Comparison of ENCODE assay signal across 12 mouse cellular contexts in the genomic region with DNA sequence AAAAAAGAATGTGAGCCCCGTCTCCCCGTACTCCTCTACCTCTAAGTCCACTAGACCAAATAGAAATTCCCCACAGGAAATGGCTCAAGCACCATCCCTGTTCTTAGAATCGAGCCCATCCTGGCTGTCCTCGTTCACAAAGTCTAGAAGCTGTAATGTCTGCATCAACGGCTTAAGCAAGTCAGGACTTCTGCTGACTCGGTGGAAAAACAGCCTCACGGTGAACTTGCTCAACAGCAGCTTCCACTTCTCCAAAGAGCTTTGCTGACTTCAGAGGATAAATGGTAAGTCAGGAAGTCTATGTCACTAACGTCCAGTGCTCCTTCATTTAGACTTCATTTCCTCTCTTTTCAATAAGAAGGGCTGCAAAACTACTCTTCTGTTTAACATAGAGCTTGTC. TPM values are rescaled to one million over a fixed set of nuclear protein-coding genes. Genes with fewer than 3 reads are reported as not detected.
DNase-seq lines count a peak whose midpoint lies in the region; ATAC-seq and TF ChIP-seq lines count a peak whose summit lies in the region.
"Had no signal": no experiment of that assay in that cellular context is flagged by ENCODE, and none has a peak within 500 bp of the region (broad histone marks: within the 10 kb centered on the region; RNA-seq: fewer than 3 reads in every experiment).

No protein-coding gene starts in this region.

- no peak overlapping the region for H3K27ac ChIP-seq in ES-E14 (ENCODE audit: insufficient read depth, low read depth, low read length, poor library complexity, severe bottlenecking)
- no peak overlapping the region; the same call in 1 of the 2 replicates for H3K27ac ChIP-seq in liver, embryonic 16.5 days (ENCODE audit: low read length)
- H3K27ac ChIP-seq: hindbrain, embryonic 10.5 days had no signal

- H3K9ac ChIP-seq in ES-E14 (ENCODE audit: insufficient read depth, low read depth, low read length, poor library complexity, severe bottlenecking), result no peak overlapping the region
- no peak overlapping the region for H3K9ac ChIP-seq in liver, embryonic 16.5 days (ENCODE audit: low read depth, low read length)

- peak; percentile 30 for DNase-seq in kidney, adult 9 months
- no peak for DNase-seq in kidney, adult 18-20 months
- DNase-seq in 416B (ENCODE audit: low read depth) (peak; percentile 79), ES-E14 (ENCODE audit: low read depth, low spot score) (no peak)
- no peak for DNase-seq in urinary bladder, adult 2 months (ENCODE audit: low spot score)
- no peak for DNase-seq in cerebellum, adult 11 months
- DNase-seq: left cerebral cortex, postnatal 4 days; midbrain, embryonic 14.5 days had no signal

- peaks cover 0 to 2% of the 10 kb centered on the region in 2 experiments; a peak in 1 of 4 replicates for H3K4me1 ChIP-seq in ES-E14 (ENCODE audit: control insufficient read depth in 2 of 2, insufficient read depth in 2 of 2, low read length in 2 of 2, poor library complexity in 1 of 2)
- H3K4me1 ChIP-seq in liver, embryonic 16.5 days (ENCODE audit: control insufficient read depth, low read depth, low read length), result no peaks in the 10 kb centered on the region
- H3K4me1 ChIP-seq: hindbrain, embryonic 10.5 days had no signal

- no peaks in the 10 kb centered on the region for H3K36me3 ChIP-seq in ES-E14 (ENCODE audit: control insufficient read depth, insufficient read depth, low read length, poor library complexity, severe bottlenecking)
- H3K36me3 ChIP-seq in liver, embryonic 16.5 days (ENCODE audit: control insufficient read depth, insufficient read depth), result no peaks in the 10 kb centered on the region

- H3K9me3 ChIP-seq in ES-E14 (ENCODE audit: control insufficient read depth, insufficient read depth, low read depth, low read length), result no peaks in the 10 kb centered on the region
- no peaks in the 10 kb centered on the region for H3K9me3 ChIP-seq in liver, embryonic 16.5 days (replicated peaks; ENCODE audit: control insufficient read depth, low read length)
- H3K9me3 ChIP-seq: hindbrain, embryonic 10.5 days had no signal

- no peak overlapping the region for H3K4me2 ChIP-seq in liver, embryonic 16.5 days (ENCODE audit: low read depth, low read length)

- H3K27me3 ChIP-seq in liver, embryonic 16.5 days (ENCODE audit: control insufficient read depth, insufficient read depth, low read depth, low read length), result no peaks in the 10 kb centered on the region

- in situ Hi-C loops in ES-E14 (cut with MboI; ENCODE audit: low sequenced_read_pairs in 2 of 2, unreplicated experiment in 2 of 2), result no loop called here

- 29% methylated on average over 8 of the region's 8 CpGs for WGBS in liver, embryonic 16.5 days (ENCODE audit: insufficient replicate concordance)

- peak; percentile 21; the same call in 1 of the 2 replicates for ATAC-seq in liver, embryonic 16.5 days (ENCODE audit: low read depth)
- ATAC-seq in inflammation-experienced regulatory T-cells, adult 6 months, result no peak
- ATAC-seq: forebrain, embryonic 16.5 days had no signal

- H3K4me3 ChIP-seq in ES-E14 (ENCODE audit: insufficient read depth in 1 of 2, low read depth in 1 of 2, low read length in 2 of 2, poor library complexity in 1 of 2, severe bottlenecking in 1 of 2), result no peak overlapping the region
- H3K4me3 ChIP-seq in liver, embryonic 16.5 days (ENCODE audit: low read depth, low read length), result no peak overlapping the region
- H3K4me3 ChIP-seq: hindbrain, embryonic 10.5 days had no signal

TF ChIP-seq in ES-E14, 5 proteins besides CTCF, POLR2A, EP300 and RAD21:
- no peak for TF ChIP-seq HCFC1 (IDR thresholded peaks at IDR 0.05; ENCODE audit: borderline replicate concordance, insufficient read depth, low read length)
- peak; percentile 64 for TF ChIP-seq MAFK (IDR thresholded peaks at IDR 0.05; ENCODE audit: insufficient read depth, low read depth, low read length)

RNA-seq across cellular contexts. Expression of a gene that starts 11.4 kb away (rescaled TPM):
- 19.4 and 25.6 TPM in 2 replicates for total RNA-seq in ES-E14 (2012; rRNA removed)
- polyA plus RNA-seq in liver, embryonic 16.5 days (2015; fragmentation: Nextera tagmentation; extraction: Ambion mirVana), result 9.3 and 10.5 TPM in 2 replicates
- 35.2 and 35.6 TPM in 2 replicates for polyA plus RNA-seq in urinary bladder, adult 2 months (2012; rRNA removed)
- 10 to 100 TPM; 11.3 to 18.5 (median 16.0) TPM for polyA plus RNA-seq in inflammation-experienced regulatory T-cells, adult 6 months (2017; shearing (Covaris generic))

RNA-seq across cellular contexts. Expression of a gene that starts 56.2 kb away (rescaled TPM):
- total RNA-seq in ES-E14 (2012; rRNA removed), result 0.21 and 0.22 TPM in 2 replicates
- 0.21 and 0.42 TPM in 2 replicates for polyA plus RNA-seq in liver, embryonic 16.5 days (2015; fragmentation: Nextera tagmentation; extraction: Ambion mirVana)
- polyA plus RNA-seq in urinary bladder, adult 2 months (2012; rRNA removed), result 1.7 and 2.0 TPM in 2 replicates
- under 1 TPM in 1 of 3 experiments, not detected in 2; 0.20 TPM for polyA plus RNA-seq in inflammation-experienced regulatory T-cells, adult 6 months (2017; shearing (Covaris generic))

Comparison
In these comparisons a context has a peak if more than half of its experiments do, and no peak if none do; other contexts are left out.
1. DNase-seq: peak in kidney, adult 9 months (single experiment) and 416B (single experiment); none in kidney, adult 18-20 months (single experiment), ES-E14 (single experiment), urinary bladder, adult 2 months (single experiment) and cerebellum, adult 11 months (single experiment).